Mouse (Mus musculus) lung, adult 2 months (tissue): ENCODE measurements around the gene Pla2g4e.

Experiments
- CTCF ChIP-seq: fragments of 200-500 bp; IDR thresholded peaks from 2 replicates; pipeline ENCODE4 v1.5.1; 2011; ENCODE audit warnings: mild to moderate bottlenecking, low read length, control low read depth; ENCODE audit not compliant: insufficient read depth
- POLR2A ChIP-seq: fragments of 200-500 bp; IDR thresholded peaks from 2 replicates; pipeline ENCODE4 v1.6.1; 2011; ENCODE audit warnings: low read depth, mild to moderate bottlenecking, control low read depth, low read length, borderline replicate concordance; ENCODE audit errors: extremely low read depth

- TF ChIP-seq POLR2A: no peak
- TF ChIP-seq CTCF: no peak
These were observed 121.0 kb downstream of the Pla2g4e start for GRCm38 (mm10) chr2:120124096-120124495.
